Mouse (Mus musculus): Measurements from ENCODE around the gene Cyb561d1.

Gene Cyb561d1

DNA sequence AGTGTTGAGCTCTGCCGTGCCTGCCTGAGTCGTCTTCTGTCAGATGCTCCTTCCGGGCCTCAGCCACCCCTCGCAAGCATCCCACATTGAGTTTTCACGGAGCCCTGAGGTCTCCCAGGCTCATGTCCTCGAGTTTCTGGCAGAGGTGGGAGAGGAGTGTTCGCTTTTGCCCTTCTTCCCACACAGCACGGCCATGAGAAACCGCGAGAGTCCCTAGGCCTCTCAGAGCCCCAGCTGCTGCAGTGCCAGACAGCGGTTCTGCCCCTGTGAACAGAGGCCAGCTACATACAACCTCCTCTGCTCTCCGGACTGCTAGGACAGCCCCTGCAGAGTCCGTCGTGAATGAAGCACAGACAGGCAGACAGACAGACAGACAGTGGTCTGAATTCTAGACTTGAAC lies 33.5 kb downstream of the Cyb561d1 start:
- no peak for DNase-seq (ENCODE audit: low spot score in 2 of 2)

DNA sequence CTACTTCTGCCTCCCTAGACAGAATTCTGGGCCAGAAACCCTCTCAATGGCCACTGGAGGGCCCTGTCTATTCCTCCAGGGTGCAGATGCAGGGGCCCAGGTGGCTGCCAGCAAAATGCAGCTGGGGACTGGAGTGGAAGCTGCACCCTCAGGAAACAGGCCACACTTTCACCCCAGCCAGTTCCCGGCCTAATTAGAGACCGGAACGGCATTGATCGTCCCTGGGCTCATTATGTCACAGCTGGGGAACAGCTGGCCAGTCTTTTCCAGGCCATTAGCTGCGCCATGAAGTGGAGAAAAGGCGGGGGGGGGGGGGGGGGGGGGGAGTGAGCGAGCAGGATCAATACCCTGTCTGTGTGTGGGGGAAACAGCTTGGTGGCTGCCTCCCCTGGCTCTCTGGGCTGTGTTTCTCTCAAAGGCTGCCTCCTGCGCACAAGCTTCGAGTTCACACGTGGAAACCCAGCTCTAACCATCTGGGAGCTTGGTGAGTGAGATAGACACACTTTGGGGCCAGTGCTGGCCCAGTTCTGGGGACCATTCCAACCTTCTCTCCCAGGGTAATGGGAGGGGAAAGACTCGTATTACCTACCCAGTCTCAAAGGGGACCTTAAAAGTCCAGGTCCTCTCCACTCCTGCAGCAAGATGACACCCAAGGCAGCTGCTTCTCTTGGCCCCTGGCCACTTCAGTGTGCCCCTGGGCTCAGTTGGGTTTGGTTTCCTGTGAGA lies 34.4 kb downstream of the Cyb561d1 start:
- peak in 1 of 2 experiments; percentile 65 for DNase-seq (ENCODE audit: low spot score in 2 of 2)

DNA sequence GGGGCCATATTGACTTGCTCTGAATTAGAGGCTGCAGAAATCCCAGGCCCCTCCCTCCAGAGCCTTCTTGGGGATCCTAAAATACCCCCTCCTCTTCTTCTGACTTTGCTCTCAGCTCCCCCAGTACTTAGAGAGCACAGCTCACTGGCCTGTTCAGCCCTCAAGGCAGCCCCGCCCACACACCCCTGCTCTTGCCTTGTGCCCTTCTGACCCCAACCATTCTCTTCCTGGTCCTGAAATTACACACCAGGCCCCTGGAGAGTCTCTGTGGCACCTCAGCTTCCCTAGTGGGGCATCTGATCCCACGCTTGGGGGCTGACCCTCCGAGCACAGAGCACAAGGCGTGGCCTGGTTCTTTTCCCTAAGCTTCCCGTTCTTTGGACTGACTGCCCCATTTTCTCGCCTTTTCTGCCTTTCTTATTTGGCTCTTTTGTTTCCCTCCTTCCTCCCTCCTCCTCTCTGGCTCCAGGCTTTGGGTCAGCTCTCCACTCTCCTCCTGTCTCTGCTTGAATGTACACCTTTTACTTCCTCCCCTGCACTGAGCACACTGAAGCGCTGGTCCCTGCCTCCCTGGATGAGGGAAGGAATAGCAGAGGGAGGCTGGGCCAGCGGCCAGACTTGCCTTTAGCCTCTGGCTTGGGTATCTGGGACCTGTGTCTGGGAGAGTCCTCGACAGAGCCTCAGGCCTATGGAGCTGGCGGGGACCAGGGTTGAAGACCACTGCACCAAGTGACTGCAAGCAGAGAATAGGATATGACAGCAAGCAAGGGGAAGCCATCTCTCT lies 35.3 kb downstream of the Cyb561d1 start:
- DNase-seq (ENCODE audit: low spot score in 2 of 2): no peak

DNA sequence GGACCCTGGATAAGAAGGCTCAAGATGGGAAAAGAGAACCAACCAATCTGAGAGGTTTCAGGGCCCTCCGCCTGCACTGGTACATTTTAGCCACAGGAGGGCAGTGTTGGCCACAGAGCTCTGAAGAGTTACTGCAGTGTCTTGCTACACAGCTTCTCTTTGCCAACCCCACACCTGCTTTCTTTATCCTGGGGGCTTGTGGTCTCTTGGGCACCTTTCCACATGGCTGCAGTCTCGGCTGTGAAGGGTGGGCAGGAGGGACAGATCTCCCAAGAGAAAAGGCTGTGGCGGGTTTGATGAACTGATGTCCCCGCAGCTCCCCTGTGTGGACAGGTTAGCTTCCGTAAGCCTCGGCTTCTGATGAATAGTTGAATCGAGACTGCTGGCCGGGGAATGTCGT lies 36.2 kb downstream of the Cyb561d1 start:
- peak in 1 of 2 experiments; percentile 91 for DNase-seq (ENCODE audit: low spot score in 2 of 2)

DNA sequence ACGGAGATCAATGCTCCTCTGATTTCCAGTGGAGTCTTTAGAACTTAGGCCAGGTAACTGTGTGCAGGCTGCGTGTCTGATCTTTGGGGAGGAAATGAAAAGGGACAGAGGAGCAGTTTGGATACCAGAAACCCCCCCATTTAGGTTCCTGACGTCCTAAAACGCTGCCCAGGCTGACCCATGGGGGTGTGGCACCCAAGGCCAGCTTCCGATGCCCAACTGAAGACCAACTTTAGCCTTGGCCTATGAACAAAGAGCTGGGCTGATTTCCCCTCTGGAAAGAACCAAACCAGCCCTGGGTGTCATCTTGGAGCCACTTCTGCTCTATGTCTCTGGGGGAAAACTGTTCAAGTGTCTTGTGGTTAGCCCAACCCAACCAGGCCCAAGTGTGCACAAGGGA lies 36.9 kb downstream of the Cyb561d1 start:
- DNase-seq (ENCODE audit: low spot score in 2 of 2): no peak

DNA sequence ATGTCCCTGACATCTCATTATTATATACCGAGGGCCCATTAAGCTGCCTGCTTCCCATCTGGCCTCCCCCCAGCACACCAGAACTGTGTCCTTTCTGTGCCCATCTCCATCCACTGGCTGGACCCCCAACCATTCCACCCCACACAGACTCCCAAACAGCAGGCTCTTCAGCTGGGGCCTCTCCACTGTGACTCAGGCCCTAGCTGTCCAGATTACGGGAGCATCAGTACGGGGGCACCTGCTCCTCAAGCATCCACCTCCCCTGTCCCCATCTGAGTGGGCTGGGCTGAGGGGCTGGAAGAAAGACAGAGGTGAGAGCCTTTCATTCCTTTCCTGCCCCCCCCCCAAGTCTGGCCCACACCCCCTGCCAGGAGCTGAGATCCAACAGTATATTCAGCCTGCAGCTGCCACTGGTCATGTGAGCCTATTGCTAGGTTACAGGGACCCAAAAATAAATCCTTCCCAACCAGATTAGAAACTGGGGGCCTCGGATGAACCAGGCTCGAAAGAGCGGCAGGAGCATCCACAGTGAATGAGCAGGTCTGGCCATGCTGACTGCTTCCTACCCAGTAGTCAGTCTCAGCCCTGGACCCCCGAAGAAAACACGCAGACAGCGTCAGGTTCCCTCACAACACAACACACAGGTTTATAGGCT lies 42.5 kb downstream of the Cyb561d1 start:
- peak; percentile 69 to 77 for DNase-seq (ENCODE audit: low spot score in 2 of 2)

DNA sequence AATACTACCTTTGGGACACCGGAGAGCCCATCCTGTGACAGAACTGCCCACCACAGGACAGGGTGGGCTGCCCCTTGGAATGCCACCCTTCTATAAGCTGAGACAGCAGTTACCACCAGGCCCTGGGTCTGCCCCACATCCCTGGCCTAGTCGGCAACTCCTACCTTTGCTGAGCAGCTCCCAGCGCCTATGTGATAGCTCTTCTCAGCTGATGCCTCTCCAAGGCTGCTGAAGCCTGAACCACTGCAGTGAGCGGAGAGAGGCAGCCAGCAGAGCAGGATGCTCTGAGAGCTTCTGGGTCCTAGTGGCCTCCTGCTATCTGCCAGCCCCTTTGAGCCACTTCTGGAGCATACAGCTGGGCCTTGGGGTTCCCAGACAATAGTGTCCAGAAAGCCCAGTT lies 46.4 kb downstream of the Cyb561d1 start, which contains the start of gene Gpr61:
Gene Gpr61 (minus strand): TSS at position 227 of the 400 bp plus-strand sequence.
- peak; percentile 65 to 82 for DNase-seq (ENCODE audit: low spot score in 2 of 2)

DNA sequence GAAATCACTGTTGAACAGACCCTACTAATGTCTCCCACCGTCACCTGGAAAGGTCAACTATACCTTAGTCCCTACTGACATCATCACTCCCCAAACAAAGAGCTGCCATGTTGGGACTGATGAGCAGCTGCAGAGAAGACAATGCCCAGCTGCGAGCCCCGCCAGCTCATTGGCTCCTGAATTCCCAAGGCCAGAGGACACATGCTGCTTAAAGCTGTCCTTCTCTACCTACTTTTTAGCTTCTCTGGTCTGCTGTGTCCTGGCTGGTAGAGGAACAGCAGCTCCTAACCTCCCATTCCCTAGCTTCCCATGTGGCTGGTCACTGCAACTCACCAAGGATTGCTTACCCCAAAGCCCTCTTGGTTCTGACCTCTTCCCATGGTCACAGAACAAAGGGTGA lies 48.7 kb downstream of the Cyb561d1 start:
- no peak for DNase-seq (ENCODE audit: low spot score in 2 of 2)

DNA sequence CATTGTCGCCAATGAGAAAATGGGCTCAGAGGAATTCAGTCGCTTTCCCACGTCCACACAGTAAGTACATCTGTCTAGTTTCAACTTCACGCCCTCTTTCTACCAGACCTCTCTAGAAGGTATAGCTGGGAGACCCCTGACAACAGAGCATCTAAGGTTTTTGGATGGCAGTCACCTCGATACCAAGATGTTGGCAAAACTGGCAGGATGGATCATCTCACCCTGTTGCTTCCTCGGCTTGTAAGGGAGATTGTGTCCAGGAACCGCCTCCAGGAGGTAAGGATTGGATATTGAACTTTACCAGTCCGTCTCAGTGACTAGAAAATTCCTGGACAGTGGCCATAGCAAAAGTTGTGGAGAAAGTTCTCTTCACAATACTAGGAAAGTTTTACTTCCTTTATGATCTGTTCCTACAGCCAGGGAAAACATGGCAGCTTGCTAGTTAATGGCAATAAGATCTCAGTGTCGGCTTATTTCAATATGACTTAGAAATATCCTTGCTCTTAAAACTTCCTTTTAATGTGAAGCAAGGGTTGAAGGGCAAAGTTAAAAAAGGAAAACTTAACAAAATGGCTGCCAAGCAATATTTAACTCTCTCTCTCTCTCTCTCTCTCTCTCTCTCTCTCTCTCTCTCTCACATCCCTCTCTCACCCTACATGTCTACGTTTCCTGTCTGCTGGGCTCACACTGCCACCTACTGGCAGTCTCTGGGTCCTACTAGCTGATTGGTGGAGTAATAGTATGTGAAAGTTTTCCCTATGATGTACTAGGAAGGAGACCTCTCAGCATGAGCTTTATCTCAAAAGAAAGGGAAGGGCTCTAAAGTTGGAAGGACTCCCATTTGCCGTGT lies 53.4 kb downstream of the Cyb561d1 start:
- DNase-seq (ENCODE audit: low spot score in 2 of 2): peak; percentile 58 to 93

DNA sequence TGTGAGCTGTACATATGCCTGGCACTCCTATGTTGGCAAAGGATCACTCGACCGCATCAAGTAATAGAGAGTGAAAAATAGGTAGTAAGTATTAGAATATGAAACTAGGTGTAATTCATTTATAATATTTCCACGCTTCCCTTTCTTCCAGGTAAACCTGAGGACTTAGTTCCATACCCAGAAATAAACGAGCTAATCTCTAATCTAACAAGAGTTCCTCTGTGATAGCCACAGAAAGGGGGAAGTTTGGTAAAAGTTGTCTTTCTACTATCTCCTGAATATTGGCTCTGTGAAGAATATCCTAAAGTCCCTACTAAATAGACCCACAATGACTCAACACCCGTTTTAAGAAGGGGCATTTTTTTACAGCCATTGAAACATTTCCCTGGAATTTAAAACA lies 54.3 kb downstream of the Cyb561d1 start:
- DNase-seq (ENCODE audit: low spot score in 2 of 2): no peak

Data from left cerebral cortex, adult 9 months (tissue).